Mouse (Mus musculus): ENCODE measurements at regions not wholly inside any gene's neighbourhood (a gene's known extent, or its start where the extent isn't known, plus 50 kb on each side); places are given as distances from the start of the nearest gene placed in this dataset.

DNA sequence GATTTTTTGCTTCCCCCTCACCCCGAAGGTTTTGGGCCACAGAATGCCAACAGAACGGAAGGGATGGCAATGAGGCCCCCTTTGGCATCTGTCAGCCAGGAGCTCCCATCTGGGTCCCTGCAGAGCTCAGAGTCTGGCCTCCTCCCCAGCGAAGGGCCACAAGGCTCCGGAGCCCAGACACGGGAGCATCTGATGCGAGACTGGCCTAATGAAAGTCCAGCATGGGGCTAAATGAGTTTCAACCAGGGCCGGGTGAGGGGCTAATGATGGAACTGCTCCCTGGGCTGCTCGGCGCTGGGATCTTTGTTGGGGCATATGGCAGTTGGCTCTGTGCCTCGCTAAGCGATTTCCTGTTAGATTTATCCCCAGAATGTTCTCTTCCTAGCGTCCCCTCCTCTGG lies 688.8 kb upstream of the Slc35b3 start:
- TF ChIP-seq CTCF (IDR thresholded peaks at IDR 0.05): no peak
- TF ChIP-seq EP300 (IDR thresholded peaks at IDR 0.05): no peak

All from lung, postnatal 0 days (tissue).